Mouse (Mus musculus) MN1 (cell line): Measurements from ENCODE around the gene Pramef25.
"Not testable (repeated sequence)": the region's sequence is repeated elsewhere in the genome, so short reads cannot be mapped to it uniquely, and the experiment has no call there.

Experiments
- DNase-seq: peaks from one replicate; pipeline ENCODE4 v3.0.0-alpha.2; 2016; ENCODE audit warnings: low spot score

Pramef25 gene

GRCm38 (mm10) chr4:143950916-143951315 is at the start of gene Pramef25:
Pramef25 (minus strand) TSS chr4:143951016.
- not testable (repeated sequence) for DNase-seq

GRCm38 (mm10) chr4:143994269-143994668 is 43.5 kb upstream of the Pramef25 start, which contains the start of gene Pramef17:
Pramef17 (minus strand) TSS chr4:143994369.
- DNase-seq: not testable (repeated sequence)

- DNase-seq: not testable (repeated sequence)
Measured at GRCm38 (mm10) chr4:143988126-143988525, 37.3 kb upstream of the Pramef25 start.

- DNase-seq: not testable (repeated sequence)
Measured at GRCm38 (mm10) chr4:143987475-143987941, 36.7 kb upstream of the Pramef25 start.

GRCm38 (mm10) chr4:143985733-143986132 is 34.9 kb upstream of the Pramef25 start:
- not testable (repeated sequence) for DNase-seq

- DNase-seq: not testable (repeated sequence)
Measured at GRCm38 (mm10) chr4:143985165-143985564, 34.3 kb upstream of the Pramef25 start.

GRCm38 (mm10) chr4:143983446-143983845 is 32.6 kb upstream of the Pramef25 start:
- DNase-seq: not testable (repeated sequence)

- DNase-seq: not testable (repeated sequence)
Measured at GRCm38 (mm10) chr4:143966850-143967249, 16.0 kb upstream of the Pramef25 start, which contains the start of gene Gm13101. Gm13101 (minus strand) TSS chr4:143966950.

GRCm38 (mm10) chr4:143900280-143900679 is 50.5 kb downstream of the Pramef25 start, which contains the start of gene Pramef6:
Pramef6 (minus strand) TSS chr4:143900380.
- DNase-seq: not testable (repeated sequence)
